Mouse (Mus musculus) limb, embryonic 15.5 days (tissue): ENCODE data around the gene Fbxo21. TPM values are rescaled to one million over a fixed set of nuclear protein-coding genes. Genes with fewer than 3 reads are reported as not detected.
A peak's percentile ranks its signal among the peaks of the same experiment; 100 is the strongest.

Experiments used
- ATAC-seq: fragments of 200-750 bp; cut with Nextera tagmentation; 2 replicates; pipeline ENCODE4 v1.8.0; 2017; ENCODE audit warnings: low read depth, moderate TSS enrichment; ENCODE audit not compliant: insufficient number of reproducible peaks, low FRiP score, low TSS enrichment
- H3K27ac ChIP-seq: fragments of 300-500 bp; sonication (generic); 2 replicates; pipeline ENCODE4 v1.5.1; 2015; ENCODE audit warnings: moderate library complexity, mild to moderate bottlenecking, inconsistent platforms
- H3K27me3 ChIP-seq: fragments of 300-500 bp; sonication (generic); 2 replicates; pipeline ENCODE4 v1.6.1; 2015; ENCODE audit warnings: inconsistent platforms
- H3K36me3 ChIP-seq: fragments of 300-500 bp; sonication (generic); 2 replicates; pipeline ENCODE4 v1.6.1; 2015; ENCODE audit warnings: inconsistent platforms
- H3K4me1 ChIP-seq: fragments of 300-500 bp; sonication (generic); 2 replicates; pipeline ENCODE4 v1.6.1; 2015; ENCODE audit warnings: inconsistent platforms
- H3K4me2 ChIP-seq: fragments of 300-500 bp; sonication (generic); 2 replicates; pipeline ENCODE4 v1.6.1; 2015; ENCODE audit warnings: mild to moderate bottlenecking, inconsistent platforms
- H3K4me3 ChIP-seq: fragments of 300-500 bp; sonication (generic); 2 replicates; pipeline ENCODE4 v1.5.1; 2015; ENCODE audit warnings: mild to moderate bottlenecking, inconsistent platforms
- H3K9ac ChIP-seq: fragments of 300-500 bp; sonication (generic); 2 replicates; pipeline ENCODE4 v1.6.1; 2015; ENCODE audit warnings: inconsistent platforms
- H3K9me3 ChIP-seq: fragments of 300-500 bp; sonication (generic); 2 replicates; pipeline ENCODE4 v1.6.1; 2016; ENCODE audit warnings: inconsistent platforms
- WGBS: fragments of 180-500 bp; shearing (Covaris S2); methylation state at CpG from one replicate; pipeline ENCODE4 v1.1.7; 2015; 5-methylcytosine and 5-hydroxymethylcytosine counted together
- polyA plus RNA-seq: library from polyadenylated mRNA; unstranded; fragments of >200 nt; fragmentation: Nextera tagmentation; extraction: Ambion mirVana; gene quantifications from 2 replicates; pipeline ENCODE4 v1.2.1, GENCODE M21; 2015

Gene Fbxo21
- 48.5 and 49.2 TPM in 2 replicates for polyA plus RNA-seq

DNA sequence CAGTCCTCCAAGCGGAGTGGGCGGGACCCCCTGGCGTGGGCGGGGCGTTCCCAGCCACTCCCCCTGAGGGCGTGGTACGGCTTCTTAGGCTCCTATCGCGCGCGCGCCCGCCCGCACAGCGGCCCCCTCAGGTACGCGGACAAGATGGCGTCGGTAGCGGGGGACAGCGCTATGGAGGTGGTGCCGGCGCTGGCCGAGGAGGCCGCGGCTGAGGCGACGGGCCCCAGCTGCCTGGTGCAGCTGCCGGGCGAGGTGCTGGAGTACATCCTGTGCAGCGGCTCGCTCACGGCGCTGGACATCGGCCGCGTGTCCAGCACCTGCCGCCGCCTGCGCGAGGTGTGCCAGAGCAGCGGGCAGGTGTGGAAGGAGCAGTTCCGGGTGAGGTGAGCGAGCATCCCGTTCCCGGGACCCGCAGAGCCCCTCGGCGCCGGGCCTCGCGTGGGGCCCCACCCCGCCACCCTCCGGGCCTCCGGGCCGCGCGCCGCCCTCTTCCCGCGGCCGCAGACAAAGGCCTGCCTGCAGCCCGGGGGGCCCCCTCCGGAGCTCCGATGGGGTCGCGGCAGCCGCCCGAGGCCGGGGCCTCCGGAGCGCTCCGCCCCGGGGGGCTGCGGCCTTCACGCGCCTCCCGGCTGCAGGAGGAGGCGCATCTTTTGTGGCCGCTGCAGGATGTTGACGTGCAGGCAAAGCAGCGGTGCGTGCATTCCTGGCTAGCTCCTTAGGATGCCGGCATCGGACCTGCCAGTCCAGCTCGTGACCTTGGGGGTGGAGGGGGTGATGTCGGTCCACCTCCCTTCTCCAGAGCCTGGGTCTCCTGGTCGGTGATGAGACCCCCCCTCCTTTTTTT, at the start of gene Fbxo21:
Gene Fbxo21, plus strand, starts transcription at position 74 of the 844 bp plus-strand sequence.
- no peaks in the 10 kb centered on the region for H3K27me3 ChIP-seq
- H3K9ac ChIP-seq: peak within 1 kb of the TSS; percentile 81
- ATAC-seq: peak; percentile 85
- H3K27ac ChIP-seq: peak within 1 kb of the TSS; percentile 77
- peak within 1 kb of the TSS; percentile 100 for H3K4me3 ChIP-seq
- peaks cover 23% of the 10 kb centered on the region for H3K4me1 ChIP-seq
- under 1% methylated on average over 83 of the region's 88 CpGs for WGBS
- peak within 1 kb of the TSS; percentile 68 for H3K4me2 ChIP-seq
- H3K9me3 ChIP-seq: no peaks in the 10 kb centered on the region
- peaks cover 22% of the 10 kb centered on the region for H3K36me3 ChIP-seq

DNA sequence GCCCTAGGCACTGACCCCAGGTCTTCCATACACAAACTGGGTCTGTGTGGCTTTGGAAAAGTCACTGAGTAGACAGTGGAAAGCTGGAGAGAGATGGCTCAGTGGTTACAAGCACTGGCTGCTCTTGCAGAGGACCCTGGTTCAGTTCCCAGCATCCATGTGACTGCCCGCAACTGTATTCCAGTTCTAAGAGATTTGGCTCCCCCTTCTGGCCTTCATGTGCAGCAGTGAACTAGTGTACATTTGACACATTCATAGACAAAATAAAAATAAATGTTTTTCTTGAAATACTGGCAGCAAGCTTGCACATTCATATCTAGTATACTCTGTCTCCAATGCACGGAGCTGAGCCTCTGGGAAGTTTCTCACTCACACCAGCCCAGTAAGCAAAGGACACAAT, 48.0 kb upstream of the Fbxo21 start:
- Histone ChIP-seq H3K9ac (no peak overlapping the region), H3K4me3 (no peak overlapping the region), H3K36me3 (no peaks in the 10 kb centered on the region), H3K9me3 (no peaks in the 10 kb centered on the region), H3K27ac (no peak overlapping the region), H3K4me1 (0 out of 2 replicates have a peak, but pooled peaks cover 3% of the 10 kb centered on the region), H3K4me2 (no peak overlapping the region), H3K27me3 (0 out of 2 replicates have a peak, but pooled peaks cover 8% of the 10 kb centered on the region)
- 93% methylated on average over 2 of the region's 2 CpGs for WGBS
- ATAC-seq: no peak

- 0 out of 2 replicates have a peak, but pooled peaks cover 3% of the 10 kb centered on the region for H3K4me1 ChIP-seq
- H3K36me3 ChIP-seq: no peaks in the 10 kb centered on the region
- 59% methylated on average over 2 of the region's 2 CpGs for WGBS
- no peaks in the 10 kb centered on the region for H3K9me3 ChIP-seq
- H3K4me2 ChIP-seq: no peak overlapping the region
- H3K27me3 ChIP-seq: 0 out of 2 replicates have a peak, but pooled peaks cover 8% of the 10 kb centered on the region
- no peak overlapping the region for H3K9ac ChIP-seq
- ATAC-seq: no peak
- no peak overlapping the region for H3K4me3 ChIP-seq
- H3K27ac ChIP-seq: no peak overlapping the region
Measured at GRCm38 (mm10) chr5:117932222-117932621, 44.3 kb upstream of the Fbxo21 start.

DNA sequence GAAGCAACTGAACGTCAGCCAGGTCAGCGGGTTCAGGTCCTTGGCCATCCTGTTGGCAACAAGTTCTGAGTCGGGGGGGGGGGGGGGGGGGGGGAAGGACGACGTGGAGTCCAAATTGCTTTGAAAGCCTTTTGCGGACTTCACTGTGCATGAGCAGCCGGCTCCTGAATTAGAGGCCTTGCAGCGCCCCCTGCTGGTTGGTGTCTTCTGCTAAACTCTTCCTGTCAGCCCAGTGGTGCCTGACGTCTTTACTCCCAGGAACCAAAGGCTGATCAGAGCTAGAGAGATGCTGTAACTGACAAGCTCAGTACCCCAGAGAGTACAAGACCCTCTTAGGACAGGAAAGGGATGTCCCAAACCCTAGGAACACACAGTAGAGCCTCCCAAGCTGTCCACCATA, 43.7 kb upstream of the Fbxo21 start:
- WGBS: 2% methylated on average over 9 of the region's 9 CpGs
- 0 out of 2 replicates have a peak, but pooled peaks cover 3% of the 10 kb centered on the region for H3K4me1 ChIP-seq
- ATAC-seq: no peak

GRCm38 (mm10) chr5:117936346-117936745, 40.2 kb upstream of the Fbxo21 start:
- 66% methylated on average over 16 of the region's 16 CpGs for WGBS
- no peak overlapping the region for H3K27ac ChIP-seq
- 0 out of 2 replicates have a peak, but pooled peaks cover 4% of the 10 kb centered on the region for H3K27me3 ChIP-seq
- no peak overlapping the region for H3K9ac ChIP-seq
- H3K4me3 ChIP-seq: no peak overlapping the region
- H3K4me2 ChIP-seq: no peak overlapping the region
- no peak for ATAC-seq
- 0 out of 2 replicates have a peak, but pooled peaks cover 3% of the 10 kb centered on the region for H3K4me1 ChIP-seq
- no peaks in the 10 kb centered on the region for H3K9me3 ChIP-seq
- H3K36me3 ChIP-seq: no peaks in the 10 kb centered on the region

More for the DNA sequence above, 43.7 kb upstream of the Fbxo21 start:
- Histone ChIP-seq H3K9ac (no peak overlapping the region), H3K4me2 (no peak overlapping the region), H3K4me3 (no peak overlapping the region), H3K9me3 (no peaks in the 10 kb centered on the region), H3K36me3 (no peaks in the 10 kb centered on the region), H3K27me3 (0 out of 2 replicates have a peak, but pooled peaks cover 8% of the 10 kb centered on the region), H3K27ac (no peak overlapping the region)

DNA sequence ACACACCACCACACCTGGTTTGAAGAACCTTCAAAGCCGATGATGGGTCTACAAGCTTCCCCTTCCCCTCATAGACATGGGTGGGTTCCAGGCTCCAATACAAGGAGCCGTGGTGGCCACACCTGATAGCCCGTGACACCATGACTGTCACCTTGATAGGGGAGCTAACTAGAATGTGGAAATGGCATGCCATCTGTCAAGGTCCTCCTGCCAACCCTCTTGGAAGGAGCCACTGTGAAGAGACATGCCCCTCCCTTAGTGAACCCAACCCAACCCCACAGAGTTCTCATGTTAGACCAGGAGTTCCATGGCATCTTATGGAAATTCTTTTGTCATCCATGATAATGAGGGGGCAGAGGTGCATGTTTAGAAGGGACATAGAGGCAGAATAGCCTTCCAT, 39.3 kb upstream of the Fbxo21 start:
- no peak overlapping the region for H3K27ac ChIP-seq
- no peak overlapping the region for H3K9ac ChIP-seq
- H3K27me3 ChIP-seq: 0 out of 2 replicates have a peak, but pooled peaks cover 4% of the 10 kb centered on the region
- no peak overlapping the region for H3K4me3 ChIP-seq
- H3K4me2 ChIP-seq: no peak overlapping the region
- ATAC-seq: no peak
- H3K4me1 ChIP-seq: 0 out of 2 replicates have a peak, but pooled peaks cover 3% of the 10 kb centered on the region
- 86% methylated on average over 3 of the region's 3 CpGs for WGBS
- no peaks in the 10 kb centered on the region for H3K9me3 ChIP-seq
- no peaks in the 10 kb centered on the region for H3K36me3 ChIP-seq

DNA sequence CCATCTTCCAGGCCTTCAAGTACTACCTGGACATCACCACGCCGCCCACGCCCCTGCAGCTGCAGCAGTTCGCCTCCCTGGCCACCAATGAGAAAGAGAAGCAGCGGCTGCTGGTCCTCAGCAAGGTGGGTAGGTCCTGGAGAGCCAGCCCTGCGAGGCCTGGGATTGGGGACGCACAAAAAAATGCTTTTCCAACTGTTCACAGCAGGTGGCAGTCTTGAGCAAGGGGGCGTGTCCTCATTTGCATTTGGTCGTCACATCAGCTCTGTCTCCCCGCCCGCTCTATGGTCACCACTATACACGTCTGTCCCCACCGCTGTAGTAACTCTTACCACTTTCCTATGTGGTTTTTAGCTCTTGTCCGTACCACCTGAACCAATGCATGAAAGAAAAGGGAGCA, 38.3 kb upstream of the Fbxo21 start:
- peak overlapping the region; percentile 47 for H3K4me2 ChIP-seq
- WGBS: 16% methylated on average over 14 of the region's 14 CpGs
- H3K4me3 ChIP-seq: peak overlapping the region; percentile 26
- no peak overlapping the region for H3K27ac ChIP-seq
- H3K4me1 ChIP-seq: no peaks in the 10 kb centered on the region
- H3K27me3 ChIP-seq: no peaks in the 10 kb centered on the region
- no peaks in the 10 kb centered on the region for H3K9me3 ChIP-seq
- H3K9ac ChIP-seq: no peak overlapping the region
- 0 out of 2 replicates have a peak, but pooled peaks have one; percentile 6 for ATAC-seq
- no peaks in the 10 kb centered on the region for H3K36me3 ChIP-seq

DNA sequence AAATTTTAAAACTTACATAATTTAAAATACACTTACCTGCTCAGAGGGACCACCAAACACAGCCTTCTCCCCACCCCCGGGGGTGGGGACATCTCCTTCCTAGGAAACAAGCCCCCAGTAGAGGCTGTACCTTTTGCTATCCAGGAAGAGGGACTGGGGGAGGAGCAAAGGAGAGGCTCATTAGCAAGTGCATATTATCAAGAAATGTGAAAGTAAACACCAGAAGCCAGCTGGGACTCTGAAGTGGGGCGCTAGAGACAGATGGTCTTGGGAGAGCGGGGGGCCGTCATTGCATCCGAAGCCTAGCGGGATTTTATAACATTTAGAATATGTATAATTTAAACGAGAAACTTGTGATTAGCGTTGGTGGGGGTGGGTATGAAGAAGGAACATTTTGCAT, 37.1 kb upstream of the Fbxo21 start:
- no peaks in the 10 kb centered on the region for H3K36me3 ChIP-seq
- H3K27ac ChIP-seq: no peak overlapping the region
- H3K4me3 ChIP-seq: no peak overlapping the region
- no peaks in the 10 kb centered on the region for H3K9me3 ChIP-seq
- ATAC-seq: no peak
- H3K4me1 ChIP-seq: no peaks in the 10 kb centered on the region
- no peak overlapping the region for H3K4me2 ChIP-seq
- H3K9ac ChIP-seq: no peak overlapping the region
- 80% methylated on average over 8 of the region's 8 CpGs for WGBS
- no peaks in the 10 kb centered on the region for H3K27me3 ChIP-seq

DNA sequence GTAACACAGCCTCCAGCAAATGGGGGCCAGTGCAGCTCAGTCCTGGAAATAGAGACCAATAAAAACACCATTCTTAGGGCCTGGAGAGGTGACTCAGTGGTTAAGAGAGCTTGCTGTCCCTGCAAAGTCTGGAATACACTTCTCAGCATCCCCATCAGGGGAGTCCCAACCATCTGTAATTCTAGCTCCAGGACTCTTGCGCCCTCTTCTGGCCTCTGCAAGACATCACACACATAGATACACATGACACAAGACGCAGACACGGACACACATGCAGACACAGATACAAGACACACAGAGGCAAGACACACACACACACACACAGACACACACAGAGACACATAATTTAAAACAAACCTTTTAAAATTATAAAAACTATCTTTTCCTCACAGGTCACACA, 35.0 kb upstream of the Fbxo21 start:
- Histone ChIP-seq H3K27ac (no peak overlapping the region), H3K27me3 (no peaks in the 10 kb centered on the region), H3K36me3 (no peaks in the 10 kb centered on the region), H3K4me3 (no peak overlapping the region), H3K4me1 (no peaks in the 10 kb centered on the region), H3K9ac (no peak overlapping the region), H3K4me2 (no peak overlapping the region), H3K9me3 (no peaks in the 10 kb centered on the region)
- 74% methylated on average over 3 of the region's 3 CpGs for WGBS
- no peak for ATAC-seq

GRCm38 (mm10) chr5:117946605-117947004, 29.9 kb upstream of the Fbxo21 start:
- Histone ChIP-seq H3K4me1 (no peaks in the 10 kb centered on the region), H3K4me3 (no peak overlapping the region), H3K27me3 (no peaks in the 10 kb centered on the region), H3K4me2 (no peak overlapping the region), H3K9ac (no peak overlapping the region), H3K27ac (no peak overlapping the region), H3K36me3 (no peaks in the 10 kb centered on the region), H3K9me3 (no peaks in the 10 kb centered on the region)
- WGBS: 20% methylated on average over 4 of the region's 4 CpGs
- ATAC-seq: no peak

GRCm38 (mm10) chr5:117949393-117949792, 27.1 kb upstream of the Fbxo21 start:
- H3K9me3 ChIP-seq: no peaks in the 10 kb centered on the region
- no peak for ATAC-seq
- H3K27ac ChIP-seq: no peak overlapping the region
- H3K4me3 ChIP-seq: no peak overlapping the region
- no peak overlapping the region for H3K9ac ChIP-seq
- 77% methylated on average over 10 of the region's 10 CpGs for WGBS
- no peaks in the 10 kb centered on the region for H3K36me3 ChIP-seq
- no peak overlapping the region for H3K4me2 ChIP-seq
- no peaks in the 10 kb centered on the region for H3K27me3 ChIP-seq
- H3K4me1 ChIP-seq: no peaks in the 10 kb centered on the region

GRCm38 (mm10) chr5:117953893-117954292, 22.6 kb upstream of the Fbxo21 start:
- WGBS: 80% methylated on average over 12 of the region's 12 CpGs
- H3K36me3 ChIP-seq: no peaks in the 10 kb centered on the region
- ATAC-seq: no peak
- no peak overlapping the region for H3K9ac ChIP-seq
- no peaks in the 10 kb centered on the region for H3K9me3 ChIP-seq
- no peaks in the 10 kb centered on the region for H3K4me1 ChIP-seq
- no peaks in the 10 kb centered on the region for H3K27me3 ChIP-seq
- no peak overlapping the region for H3K4me2 ChIP-seq
- H3K27ac ChIP-seq: no peak overlapping the region
- no peak overlapping the region for H3K4me3 ChIP-seq
